Mouse (Mus musculus): ENCODE measurements around the gene Tcea2. TPM values are rescaled to one million over a fixed set of nuclear protein-coding genes. Genes with fewer than 3 reads are reported as not detected.
A peak's percentile ranks its signal among the peaks of the same experiment; 100 is the strongest.

The Tcea2 gene
- total and polyA plus RNA-seq, 3 experiments = 0.28 to 1.2 TPM; not detected in 1

- DNase-seq (ENCODE audit: low spot score) (no peak), ATAC-seq (ENCODE audit: extremely low read depth, insufficient number of reproducible peaks, low FRiP score, poor library complexity, severe bottlenecking) (no peak)
- H3K4me3 ChIP-seq (ENCODE audit: low read depth, low read length) = no peak overlapping the region; the same call in 1 of the 2 replicates
- no peaks in the 10 kb centered on the region for H3K9me3 ChIP-seq (replicated peaks)
- TF ChIP-seq GATA1 (IDR thresholded peaks at IDR 0.05; ENCODE audit: borderline replicate concordance, low read length) = no peak
- no peak for TF ChIP-seq TAL1 (conservative IDR thresholded peaks at IDR 0.05; ENCODE audit: low read depth, low read length)
- TF ChIP-seq POLR2AphosphoS5 (IDR thresholded peaks at IDR 0.05; ENCODE audit: insufficient replicate concordance, low read depth, low read length) = no peak
- TF ChIP-seq CTCF (IDR thresholded peaks at IDR 0.05; ENCODE audit: low read depth, low read length) = no peak
- no peak for TF ChIP-seq GATA2 (IDR thresholded peaks at IDR 0.05; ENCODE audit: borderline replicate concordance, low read depth, low read length)
- H3K27me3 ChIP-seq (ENCODE audit: insufficient read depth, low read length) = peaks cover 38% of the 10 kb centered on the region
- H3K36me3 ChIP-seq (replicated peaks) = peaks cover 49% of the 10 kb centered on the region
- peaks cover 36% of the 10 kb centered on the region for H3K4me1 ChIP-seq (ENCODE audit: insufficient read depth, low read depth, low read length)
Observed at GRCm38 (mm10) chr2:181692304-181692703, 12.2 kb downstream of the Tcea2 start.

GRCm38 (mm10) chr2:181693339-181694280, 13.5 kb downstream of the Tcea2 start, which contains the start of gene Rgs19:
Gene Rgs19, minus strand, starts transcription at chr2:181693977.
- peaks cover 38% of the 10 kb centered on the region for H3K4me1 ChIP-seq (ENCODE audit: insufficient read depth, low read depth, low read length)
- peaks cover 38% of the 10 kb centered on the region for H3K27me3 ChIP-seq (ENCODE audit: insufficient read depth, low read length)
- no peak for TF ChIP-seq TAL1 (conservative IDR thresholded peaks at IDR 0.05; ENCODE audit: low read depth, low read length)
- no peak for TF ChIP-seq CTCF (IDR thresholded peaks at IDR 0.05; ENCODE audit: low read depth, low read length)
- TF ChIP-seq GATA1 (IDR thresholded peaks at IDR 0.05; ENCODE audit: borderline replicate concordance, low read length) = no peak
- TF ChIP-seq POLR2AphosphoS5 (IDR thresholded peaks at IDR 0.05; ENCODE audit: insufficient replicate concordance, low read depth, low read length) = no peak
- no peak for TF ChIP-seq GATA2 (IDR thresholded peaks at IDR 0.05; ENCODE audit: borderline replicate concordance, low read depth, low read length)
- H3K9me3 ChIP-seq (replicated peaks) = no peaks in the 10 kb centered on the region
- H3K36me3 ChIP-seq (replicated peaks) = peaks cover 37% of the 10 kb centered on the region
- peak; percentile 90 for DNase-seq (ENCODE audit: low spot score)
- peak within 1 kb of the TSS; percentile 73 for H3K4me3 ChIP-seq (ENCODE audit: low read depth, low read length)
- peak; percentile 59 for ATAC-seq (ENCODE audit: extremely low read depth, insufficient number of reproducible peaks, low FRiP score, poor library complexity, severe bottlenecking)

- H3K9me3 ChIP-seq (replicated peaks) = no peaks in the 10 kb centered on the region
- H3K4me3 ChIP-seq (ENCODE audit: low read depth, low read length) = no peak overlapping the region
Observed at GRCm38 (mm10) chr2:181694581-181694980, 14.5 kb downstream of the Tcea2 start.

GRCm38 (mm10) chr2:181695776-181696175, 15.7 kb downstream of the Tcea2 start:
- TF ChIP-seq CTCF (IDR thresholded peaks at IDR 0.05; ENCODE audit: low read depth, low read length) (no peak), GATA1 (IDR thresholded peaks at IDR 0.05; ENCODE audit: borderline replicate concordance, low read length) (no peak), POLR2AphosphoS5 (IDR thresholded peaks at IDR 0.05; ENCODE audit: insufficient replicate concordance, low read depth, low read length) (no peak), TAL1 (conservative IDR thresholded peaks at IDR 0.05; ENCODE audit: low read depth, low read length) (no peak), GATA2 (IDR thresholded peaks at IDR 0.05; ENCODE audit: borderline replicate concordance, low read depth, low read length) (no peak)
- DNase-seq (ENCODE audit: low spot score) = no peak
- Histone ChIP-seq H3K36me3 (replicated peaks) (peaks cover 15% of the 10 kb centered on the region), H3K9me3 (replicated peaks) (no peaks in the 10 kb centered on the region), H3K4me3 (ENCODE audit: low read depth, low read length) (no peak overlapping the region), H3K27me3 (ENCODE audit: insufficient read depth, low read length) (peaks cover 38% of the 10 kb centered on the region), H3K4me1 (ENCODE audit: insufficient read depth, low read depth, low read length) (peaks cover 32% of the 10 kb centered on the region)
- ATAC-seq (ENCODE audit: extremely low read depth, insufficient number of reproducible peaks, low FRiP score, poor library complexity, severe bottlenecking) = no peak

More at GRCm38 (mm10) chr2:181694581-181694980, 14.5 kb downstream of the Tcea2 start:
- H3K36me3 ChIP-seq (replicated peaks) = peaks cover 27% of the 10 kb centered on the region
- ATAC-seq (ENCODE audit: extremely low read depth, insufficient number of reproducible peaks, low FRiP score, poor library complexity, severe bottlenecking) = no peak
- TF ChIP-seq GATA2 (IDR thresholded peaks at IDR 0.05; ENCODE audit: borderline replicate concordance, low read depth, low read length) = no peak
- no peak for TF ChIP-seq CTCF (IDR thresholded peaks at IDR 0.05; ENCODE audit: low read depth, low read length)
- TF ChIP-seq GATA1 (IDR thresholded peaks at IDR 0.05; ENCODE audit: borderline replicate concordance, low read length) = no peak
- TF ChIP-seq TAL1 (conservative IDR thresholded peaks at IDR 0.05; ENCODE audit: low read depth, low read length) = no peak
- no peak for TF ChIP-seq POLR2AphosphoS5 (IDR thresholded peaks at IDR 0.05; ENCODE audit: insufficient replicate concordance, low read depth, low read length)
- H3K27me3 ChIP-seq (ENCODE audit: insufficient read depth, low read length) = peaks cover 38% of the 10 kb centered on the region
- DNase-seq (ENCODE audit: low spot score) = no peak
- peaks cover 32% of the 10 kb centered on the region for H3K4me1 ChIP-seq (ENCODE audit: insufficient read depth, low read depth, low read length)

DNA sequence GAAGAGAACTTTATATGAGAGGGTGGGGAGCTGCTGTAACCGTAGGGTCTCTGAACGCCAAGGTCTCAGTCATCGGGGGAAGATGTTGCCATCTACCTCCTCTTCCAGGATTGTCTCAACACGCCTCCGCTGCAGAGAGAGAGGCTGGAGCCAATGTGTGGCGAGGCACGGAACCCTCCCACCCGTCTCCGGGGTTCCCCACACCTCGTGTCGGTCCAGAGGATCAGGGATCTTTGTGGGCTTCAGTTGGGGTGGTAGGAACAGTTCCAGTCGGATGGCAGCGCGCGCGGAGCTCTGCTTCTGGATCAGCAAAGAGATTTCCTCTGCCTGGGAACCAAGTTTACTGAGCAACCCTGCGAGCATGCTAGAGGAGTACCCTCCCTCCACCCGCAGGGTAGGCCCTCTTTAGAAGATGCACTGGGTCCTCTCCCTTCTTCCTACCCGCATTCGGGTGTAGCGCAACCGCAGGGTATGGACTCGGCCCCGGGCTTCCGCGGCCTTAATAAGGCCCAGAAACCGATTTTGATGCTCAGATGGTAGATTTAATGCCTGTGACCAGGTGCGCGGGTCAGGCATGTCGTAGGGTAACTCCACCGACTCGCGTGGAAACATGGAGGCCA, 16.8 kb downstream of the Tcea2 start:
- H3K4me3 ChIP-seq (ENCODE audit: low read depth, low read length) = no peak overlapping the region
- H3K36me3 ChIP-seq (replicated peaks) = peaks cover 4% of the 10 kb centered on the region
- ATAC-seq (ENCODE audit: extremely low read depth, insufficient number of reproducible peaks, low FRiP score, poor library complexity, severe bottlenecking) (no peak), DNase-seq (ENCODE audit: low spot score) (no peak)
- peaks cover 26% of the 10 kb centered on the region for H3K4me1 ChIP-seq (ENCODE audit: insufficient read depth, low read depth, low read length)
- TF ChIP-seq POLR2AphosphoS5 (IDR thresholded peaks at IDR 0.05; ENCODE audit: insufficient replicate concordance, low read depth, low read length) = no peak
- no peak for TF ChIP-seq CTCF (IDR thresholded peaks at IDR 0.05; ENCODE audit: low read depth, low read length)
- TF ChIP-seq GATA2 (IDR thresholded peaks at IDR 0.05; ENCODE audit: borderline replicate concordance, low read depth, low read length) = no peak
- TF ChIP-seq GATA1 (IDR thresholded peaks at IDR 0.05; ENCODE audit: borderline replicate concordance, low read length) = no peak
- no peak for TF ChIP-seq TAL1 (conservative IDR thresholded peaks at IDR 0.05; ENCODE audit: low read depth, low read length)
- peaks cover 38% of the 10 kb centered on the region for H3K27me3 ChIP-seq (ENCODE audit: insufficient read depth, low read length)
- H3K9me3 ChIP-seq (replicated peaks) = no peaks in the 10 kb centered on the region

GRCm38 (mm10) chr2:181698241-181698640, 18.1 kb downstream of the Tcea2 start, which contains the start of gene Lkaaear1:
Gene Lkaaear1, minus strand, starts transcription at chr2:181698442.
- TF ChIP-seq POLR2AphosphoS5 (IDR thresholded peaks at IDR 0.05; ENCODE audit: insufficient replicate concordance, low read depth, low read length) (no peak), CTCF (IDR thresholded peaks at IDR 0.05; ENCODE audit: low read depth, low read length) (no peak), GATA2 (IDR thresholded peaks at IDR 0.05; ENCODE audit: borderline replicate concordance, low read depth, low read length) (no peak), GATA1 (IDR thresholded peaks at IDR 0.05; ENCODE audit: borderline replicate concordance, low read length) (no peak), TAL1 (conservative IDR thresholded peaks at IDR 0.05; ENCODE audit: low read depth, low read length) (no peak)
- no peak for DNase-seq (ENCODE audit: low spot score)
- Histone ChIP-seq H3K27me3 (ENCODE audit: insufficient read depth, low read length) (peaks cover 32% of the 10 kb centered on the region), H3K4me1 (ENCODE audit: insufficient read depth, low read depth, low read length) (peaks cover 15% of the 10 kb centered on the region), H3K9me3 (replicated peaks) (no peaks in the 10 kb centered on the region), H3K4me3 (ENCODE audit: low read depth, low read length) (no peak within 1 kb of the TSS), H3K36me3 (replicated peaks) (no peaks in the 10 kb centered on the region)
- no peak for ATAC-seq (ENCODE audit: extremely low read depth, insufficient number of reproducible peaks, low FRiP score, poor library complexity, severe bottlenecking)

Measured in G1E (cell line).